Mouse (Mus musculus) embryonic facial prominence, embryonic 11.5 days (tissue): ENCODE measurements around the gene Wscd1. TPM values are rescaled to one million over a fixed set of nuclear protein-coding genes. Genes with fewer than 3 reads are reported as not detected.

Source experiments
- ATAC-seq: fragments of 200-750 bp; cut with Nextera tagmentation; replicated peaks from 2 replicates; pipeline ENCODE4 v1.8.0; 2017; ENCODE audit warnings: low read depth; ENCODE audit not compliant: insufficient number of reproducible peaks, low FRiP score, low TSS enrichment
- DNase-seq: peaks from one replicate; pipeline ENCODE4 v3.0.0-alpha.2; 2015; ENCODE audit warnings: low spot score
- H3K27ac ChIP-seq: fragments of 300-500 bp; sonication (generic); replicated peaks from 2 replicates; pipeline ENCODE4 v1.5.1; 2014; ENCODE audit warnings: mild to moderate bottlenecking, low read depth, low read length, control low read depth
- H3K27me3 ChIP-seq: fragments of 300-500 bp; sonication (generic); 2 replicates; pipeline ENCODE4 v1.6.1; 2014; ENCODE audit warnings: mild to moderate bottlenecking, low read length, moderate library complexity, mixed read lengths; ENCODE audit not compliant: control insufficient read depth, insufficient read depth
- H3K36me3 ChIP-seq: fragments of 300-500 bp; sonication (generic); replicated peaks from 2 replicates; pipeline ENCODE4 v1.6.1; 2014; ENCODE audit warnings: low read depth, mild to moderate bottlenecking, low read length, moderate library complexity, mixed read lengths; ENCODE audit not compliant: control insufficient read depth, insufficient read depth
- H3K4me1 ChIP-seq: fragments of 300-500 bp; sonication (generic); 2 replicates; pipeline ENCODE4 v1.6.1; 2014; ENCODE audit warnings: low read length, mixed read lengths; ENCODE audit not compliant: control insufficient read depth, insufficient read depth
- H3K4me2 ChIP-seq: fragments of 300-500 bp; sonication (generic); 2 replicates; pipeline ENCODE4 v1.6.1; 2014; ENCODE audit warnings: low read depth, mild to moderate bottlenecking, control low read depth, low read length, moderate library complexity
- H3K4me3 ChIP-seq: fragments of 300-500 bp; sonication (generic); 2 replicates; pipeline ENCODE4 v1.5.1; 2014; ENCODE audit warnings: low read depth, low read length, control low read depth
- H3K9ac ChIP-seq: fragments of 300-500 bp; sonication (generic); replicated peaks from 2 replicates; pipeline ENCODE4 v1.6.1; 2014; ENCODE audit warnings: mild to moderate bottlenecking, control low read depth, low read length
- H3K9me3 ChIP-seq: fragments of 300-500 bp; sonication (generic); replicated peaks from 2 replicates; pipeline ENCODE4 v1.6.1; 2016; ENCODE audit warnings: mild to moderate bottlenecking, low read length, inconsistent platforms, mixed read lengths; ENCODE audit not compliant: control insufficient read depth
- WGBS: fragments of 180-500 bp; shearing (Covaris S2); extraction: QIAGEN DNeasy Blood & Tissue Kit; methylation state at CpG from one replicate; pipeline ENCODE4 v1.1.7; 2014; 5-methylcytosine and 5-hydroxymethylcytosine counted together
- polyA plus RNA-seq: library from polyadenylated mRNA; unstranded; fragments of >200 nt; fragmentation: Nextera tagmentation; extraction: Ambion mirVana; gene quantifications from 2 replicates; pipeline ENCODE4 v1.2.1, GENCODE M21; 2014

Gene Wscd1
- polyA plus RNA-seq, 1 experiment from 2014 or later: 5.0 TPM

DNA sequence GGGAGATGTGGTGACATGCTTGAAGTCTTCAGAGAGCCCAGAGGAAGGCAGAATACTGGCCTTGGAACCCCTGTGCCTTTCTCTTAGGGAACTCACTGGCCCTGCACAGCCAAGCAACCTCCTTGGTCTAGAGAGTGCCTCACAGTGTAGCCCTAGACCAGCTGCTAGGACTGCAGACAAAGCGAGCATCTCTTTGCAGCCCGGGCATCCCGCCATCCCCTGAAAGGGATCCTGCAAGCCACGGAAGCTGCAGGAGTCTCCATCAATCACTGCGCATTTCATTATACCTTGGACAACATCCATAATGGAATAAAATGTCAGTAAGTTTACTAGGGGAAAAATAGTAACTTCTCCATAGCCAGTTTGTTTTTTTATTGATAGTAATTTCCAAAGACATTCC, 13.4 kb downstream of the Wscd1 start:
- 34% methylated on average over 5 of the region's 5 CpGs for WGBS
- Histone ChIP-seq H3K36me3 (no peaks in the 10 kb centered on the region), H3K27me3 (no peaks in the 10 kb centered on the region), H3K4me2 (no peak overlapping the region), H3K9me3 (no peaks in the 10 kb centered on the region), H3K27ac (no peak overlapping the region), H3K9ac (no peak overlapping the region), H3K4me3 (no peak overlapping the region), H3K4me1 (no peaks in the 10 kb centered on the region)
- DNase-seq (no peak), ATAC-seq (no peak)

DNA sequence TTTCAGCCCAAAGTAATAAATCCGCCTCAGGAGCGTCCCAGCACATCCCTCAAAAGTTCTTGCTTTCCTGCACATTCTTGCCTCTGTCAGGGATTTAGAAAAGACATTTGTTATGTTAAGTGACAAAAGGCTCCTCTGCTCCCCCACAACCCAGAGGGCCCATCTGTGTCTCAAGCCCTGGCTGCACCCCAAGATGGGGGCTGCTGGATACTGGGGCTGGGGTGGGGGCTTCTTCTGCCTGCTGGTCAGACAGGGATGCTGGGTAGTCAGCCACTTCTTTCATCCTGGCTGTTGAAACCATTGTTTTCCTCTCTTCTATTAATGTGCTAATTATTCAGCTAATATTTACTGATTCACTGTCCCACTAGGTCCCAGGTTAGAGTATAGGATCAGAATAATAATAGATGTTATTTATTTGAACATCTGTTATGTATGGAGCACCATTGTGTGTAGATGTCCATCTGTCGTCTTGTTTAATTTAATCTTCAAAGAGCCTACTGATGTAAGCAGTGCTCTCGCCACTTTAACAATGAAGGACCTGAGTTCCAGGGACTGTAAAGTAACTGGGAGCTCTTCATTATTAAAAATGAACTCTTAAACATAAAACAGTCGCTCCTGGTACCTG, 14.0 kb downstream of the Wscd1 start:
- no peaks in the 10 kb centered on the region for H3K4me1 ChIP-seq
- no peaks in the 10 kb centered on the region for H3K36me3 ChIP-seq
- no peak overlapping the region for H3K27ac ChIP-seq
- no peak overlapping the region for H3K4me3 ChIP-seq
- ATAC-seq: no peak
- H3K9ac ChIP-seq: no peak overlapping the region
- H3K9me3 ChIP-seq: no peaks in the 10 kb centered on the region
- no peak overlapping the region for H3K4me2 ChIP-seq
- H3K27me3 ChIP-seq: no peaks in the 10 kb centered on the region
- DNase-seq: no peak
- 52% methylated on average over 5 of the region's 5 CpGs for WGBS

- no peak overlapping the region for H3K4me3 ChIP-seq
- ATAC-seq: no peak
- H3K4me2 ChIP-seq: no peak overlapping the region
- H3K4me1 ChIP-seq: no peaks in the 10 kb centered on the region
- DNase-seq: no peak
- no peaks in the 10 kb centered on the region for H3K27me3 ChIP-seq
- WGBS: 66% methylated on average over 2 of the region's 2 CpGs
- H3K27ac ChIP-seq: no peak overlapping the region
- no peak overlapping the region for H3K9ac ChIP-seq
- H3K36me3 ChIP-seq: no peaks in the 10 kb centered on the region
- no peaks in the 10 kb centered on the region for H3K9me3 ChIP-seq
Measured at GRCm38 (mm10) chr11:71764743-71765142, 15.0 kb downstream of the Wscd1 start.

DNA sequence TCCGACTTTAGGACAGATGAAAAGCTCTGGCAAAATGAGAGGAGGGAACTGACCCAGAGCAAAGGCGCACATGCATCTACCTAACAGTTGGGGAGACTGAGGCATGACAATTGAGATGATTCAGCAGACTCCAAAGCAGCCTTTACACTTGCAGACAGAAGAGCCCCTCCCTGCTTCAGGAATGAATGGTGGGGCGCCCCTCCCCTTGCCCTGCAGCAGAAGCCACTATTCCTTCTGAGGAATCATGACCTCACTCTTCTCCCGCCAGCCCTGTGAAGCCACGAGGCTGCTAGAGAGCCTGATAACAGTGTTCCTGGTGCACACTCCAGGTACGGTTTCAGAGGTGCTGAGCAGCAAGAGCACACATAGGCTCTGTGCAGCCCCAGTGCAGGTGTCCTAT, 15.6 kb downstream of the Wscd1 start:
- DNase-seq (no peak), ATAC-seq (no peak)
- Histone ChIP-seq H3K27ac (no peak overlapping the region), H3K9ac (no peak overlapping the region), H3K4me2 (no peak overlapping the region), H3K36me3 (no peaks in the 10 kb centered on the region), H3K4me3 (no peak overlapping the region), H3K4me1 (no peaks in the 10 kb centered on the region), H3K9me3 (no peaks in the 10 kb centered on the region), H3K27me3 (no peaks in the 10 kb centered on the region)
- 55% methylated on average over 6 of the region's 6 CpGs for WGBS

GRCm38 (mm10) chr11:71766380-71766779, 16.7 kb downstream of the Wscd1 start:
- ATAC-seq (no peak), DNase-seq (no peak)
- Histone ChIP-seq H3K27ac (no peak overlapping the region), H3K36me3 (no peaks in the 10 kb centered on the region), H3K4me1 (no peaks in the 10 kb centered on the region), H3K27me3 (no peaks in the 10 kb centered on the region), H3K4me2 (no peak overlapping the region), H3K4me3 (no peak overlapping the region), H3K9me3 (no peaks in the 10 kb centered on the region), H3K9ac (no peak overlapping the region)
- WGBS: 90% methylated on average over 1 of the region's 1 CpGs

DNA sequence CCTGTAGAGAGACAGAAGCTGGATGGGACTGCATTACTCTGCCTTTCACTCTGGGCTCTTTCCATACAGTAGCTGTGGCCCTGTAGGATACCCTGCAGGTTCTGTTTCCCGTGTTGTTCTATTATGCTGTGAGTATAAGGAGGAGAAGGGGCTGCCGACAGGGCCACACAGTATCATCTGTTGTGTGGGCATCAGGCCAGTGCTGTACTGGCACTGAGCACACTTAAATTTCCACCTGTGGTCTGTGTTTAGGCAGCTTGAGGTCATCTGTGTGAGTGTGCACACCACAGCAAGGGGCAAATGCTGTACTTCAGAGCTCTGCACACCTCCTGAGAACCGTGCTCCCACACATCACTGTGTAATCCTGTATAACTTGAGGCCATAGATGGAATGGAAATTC, 18.0 kb downstream of the Wscd1 start:
- no peak overlapping the region for H3K27ac ChIP-seq
- no peaks in the 10 kb centered on the region for H3K4me1 ChIP-seq
- no peak overlapping the region for H3K4me3 ChIP-seq
- no peak overlapping the region for H3K9ac ChIP-seq
- 91% methylated on average over 3 of the region's 3 CpGs for WGBS
- DNase-seq (no peak), ATAC-seq (no peak)
- no peaks in the 10 kb centered on the region for H3K36me3 ChIP-seq
- no peaks in the 10 kb centered on the region for H3K27me3 ChIP-seq
- no peaks in the 10 kb centered on the region for H3K9me3 ChIP-seq
- H3K4me2 ChIP-seq: no peak overlapping the region

GRCm38 (mm10) chr11:71769744-71770143, 20.0 kb downstream of the Wscd1 start:
- no peaks in the 10 kb centered on the region for H3K9me3 ChIP-seq
- H3K4me1 ChIP-seq: no peaks in the 10 kb centered on the region
- no peak for DNase-seq
- H3K27me3 ChIP-seq: no peaks in the 10 kb centered on the region; the same call in 1 of the 2 replicates
- WGBS: 54% methylated on average over 8 of the region's 8 CpGs
- no peak overlapping the region for H3K4me2 ChIP-seq
- no peak for ATAC-seq
- H3K4me3 ChIP-seq: no peak overlapping the region
- H3K36me3 ChIP-seq: no peaks in the 10 kb centered on the region
- H3K9ac ChIP-seq: no peak overlapping the region
- no peak overlapping the region for H3K27ac ChIP-seq

GRCm38 (mm10) chr11:71770479-71770878, 20.8 kb downstream of the Wscd1 start:
- Histone ChIP-seq H3K4me2 (no peak overlapping the region), H3K27ac (no peak overlapping the region), H3K9me3 (no peaks in the 10 kb centered on the region), H3K9ac (no peak overlapping the region), H3K36me3 (no peaks in the 10 kb centered on the region), H3K27me3 (no peaks in the 10 kb centered on the region; the same call in 1 of the 2 replicates), H3K4me1 (no peaks in the 10 kb centered on the region), H3K4me3 (no peak overlapping the region)
- ATAC-seq (no peak), DNase-seq (no peak)
- WGBS: 64% methylated on average over 2 of the region's 2 CpGs
